Mouse (Mus musculus) myocyte (in vitro differentiated cells): ENCODE results near the gene Ctps.

Experiments
- CEBPB ChIP-seq: IDR thresholded peaks from 2 replicates; pipeline ENCODE4 v1.6.1; 2011; ENCODE audit warnings: mild to moderate bottlenecking, moderate library complexity; ENCODE audit not compliant: poor library complexity, insufficient read depth, severe bottlenecking
- MYOD1 ChIP-seq, 3 experiments: IDR thresholded peaks; one replicate each; pipeline ENCODE4 v1.6.1; 2011; ENCODE audit warnings: control low read depth in 2 of 3, low read depth in 2 of 3, mild to moderate bottlenecking in 2 of 3, moderate library complexity in 1 of 3; ENCODE audit not compliant: insufficient read length in 2 of 3, control insufficient read depth in 1 of 3
- POLR2A ChIP-seq: IDR thresholded peaks from one replicate; pipeline ENCODE4 v1.6.1; 2011; ENCODE audit warnings: low read depth, mild to moderate bottlenecking, control low read depth, moderate library complexity; ENCODE audit not compliant: insufficient read length
- POLR2AphosphoS2 ChIP-seq: IDR thresholded peaks from one replicate; pipeline ENCODE4 v1.6.1; 2011; ENCODE audit warnings: low read depth, control low read depth; ENCODE audit not compliant: insufficient read length
- USF1 ChIP-seq: IDR thresholded peaks from one replicate; pipeline ENCODE4 v1.6.1; 2011; ENCODE audit warnings: low read depth, mild to moderate bottlenecking, control low read depth, moderate library complexity

- TF ChIP-seq USF1 (no peak), POLR2AphosphoS2 (no peak), CEBPB (no peak), POLR2A (no peak), MYOD1 (IDR thresholded peaks at IDR 0.05; ENCODE audit: control insufficient read depth in 1 of 3, insufficient read length in 2 of 3, low read depth in 2 of 3) (peak in 1 of 3 experiments; percentile 34)
Measured at GRCm38 (mm10) chr4:120612304-120613080, 42.4 kb upstream of the Ctps start.
